Mouse (Mus musculus) neural tube, embryonic 15.5 days (tissue): ENCODE measurements around the gene Onecut3. TPM values are rescaled to one million over a fixed set of nuclear protein-coding genes. Genes with fewer than 3 reads are reported as not detected.
A peak's percentile ranks its signal among the peaks of the same experiment; 100 is the strongest.

Experiments
- ATAC-seq: fragments of 200-750 bp; cut with Nextera tagmentation; 2 replicates; pipeline ENCODE4 v1.8.0; 2017; ENCODE audit warnings: mild to moderate bottlenecking, moderate TSS enrichment, moderate library complexity; ENCODE audit not compliant: low FRiP score
- H3K27ac ChIP-seq: fragments of 300-500 bp; sonication (generic); replicated peaks from 2 replicates; pipeline ENCODE4 v1.5.1; 2015; ENCODE audit warnings: mild to moderate bottlenecking, inconsistent platforms
- H3K27me3 ChIP-seq: fragments of 300-500 bp; sonication (generic); replicated peaks from 2 replicates; pipeline ENCODE4 v1.6.1; 2015; ENCODE audit warnings: inconsistent platforms
- H3K36me3 ChIP-seq: fragments of 300-500 bp; sonication (generic); 2 replicates; pipeline ENCODE4 v1.6.1; 2015; ENCODE audit warnings: inconsistent platforms
- H3K4me1 ChIP-seq: fragments of 300-500 bp; sonication (generic); 2 replicates; pipeline ENCODE4 v1.6.1; 2015; ENCODE audit warnings: inconsistent platforms
- H3K4me2 ChIP-seq: fragments of 300-500 bp; sonication (generic); 2 replicates; pipeline ENCODE4 v1.6.1; 2015; ENCODE audit warnings: inconsistent platforms, mild to moderate bottlenecking, moderate library complexity
- H3K4me3 ChIP-seq: fragments of 300-500 bp; sonication (generic); replicated peaks from 2 replicates; pipeline ENCODE4 v1.5.1; 2015; ENCODE audit warnings: mild to moderate bottlenecking, inconsistent platforms
- H3K9ac ChIP-seq: fragments of 300-500 bp; sonication (generic); replicated peaks from 2 replicates; pipeline ENCODE4 v1.6.1; 2015; ENCODE audit warnings: mild to moderate bottlenecking, inconsistent platforms
- H3K9me3 ChIP-seq: fragments of 300-500 bp; sonication (generic); replicated peaks from 2 replicates; pipeline ENCODE4 v1.6.1; 2016; ENCODE audit warnings: inconsistent platforms
- WGBS: fragments of 180-500 bp; shearing (Covaris S2); methylation state at CpG from one replicate; pipeline ENCODE4 v1.1.7; 2015; ENCODE audit warnings: mixed read lengths; 5-methylcytosine and 5-hydroxymethylcytosine counted together
- polyA plus RNA-seq: library from polyadenylated mRNA; unstranded; fragments of >200 nt; fragmentation: Nextera tagmentation; extraction: Ambion mirVana; gene quantifications from 2 replicates; pipeline ENCODE4 v1.2.1, GENCODE M21; 2015

Onecut3 gene
- polyA plus RNA-seq, 1 experiment from 2014 or later, result 1.0 TPM

DNA sequence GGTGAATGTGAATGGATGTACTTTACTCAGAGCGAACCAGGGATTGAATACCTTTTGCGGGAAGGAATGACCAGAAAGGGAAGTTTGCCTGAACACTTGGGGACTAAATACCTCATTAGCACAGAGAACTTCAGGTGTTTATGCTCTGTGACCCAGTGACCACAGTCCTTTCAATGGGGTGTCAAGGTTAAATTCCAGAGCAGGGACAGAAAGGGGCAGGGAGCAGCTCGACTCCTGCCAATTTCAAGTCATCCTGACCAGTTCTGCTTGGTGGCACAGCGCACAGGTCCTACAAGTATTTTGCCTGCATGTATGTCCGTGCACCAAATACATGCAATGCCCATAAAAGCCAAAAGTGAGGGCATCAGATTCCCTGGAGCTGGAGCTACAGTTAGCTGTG, 29.6 kb upstream of the Onecut3 start:
- ATAC-seq, result no peak
- H3K36me3 ChIP-seq, result no peaks in the 10 kb centered on the region
- no peak overlapping the region for H3K27ac ChIP-seq
- H3K4me3 ChIP-seq, result no peak overlapping the region
- WGBS, result 68% methylated on average over 5 of the region's 5 CpGs
- H3K27me3 ChIP-seq, result peaks cover 32% of the 10 kb centered on the region
- H3K4me2 ChIP-seq, result peak overlapping the region; percentile 31; the same call in 1 of the 2 replicates
- H3K9ac ChIP-seq, result no peak overlapping the region
- no peaks in the 10 kb centered on the region for H3K9me3 ChIP-seq
- peaks cover 5% of the 10 kb centered on the region for H3K4me1 ChIP-seq

DNA sequence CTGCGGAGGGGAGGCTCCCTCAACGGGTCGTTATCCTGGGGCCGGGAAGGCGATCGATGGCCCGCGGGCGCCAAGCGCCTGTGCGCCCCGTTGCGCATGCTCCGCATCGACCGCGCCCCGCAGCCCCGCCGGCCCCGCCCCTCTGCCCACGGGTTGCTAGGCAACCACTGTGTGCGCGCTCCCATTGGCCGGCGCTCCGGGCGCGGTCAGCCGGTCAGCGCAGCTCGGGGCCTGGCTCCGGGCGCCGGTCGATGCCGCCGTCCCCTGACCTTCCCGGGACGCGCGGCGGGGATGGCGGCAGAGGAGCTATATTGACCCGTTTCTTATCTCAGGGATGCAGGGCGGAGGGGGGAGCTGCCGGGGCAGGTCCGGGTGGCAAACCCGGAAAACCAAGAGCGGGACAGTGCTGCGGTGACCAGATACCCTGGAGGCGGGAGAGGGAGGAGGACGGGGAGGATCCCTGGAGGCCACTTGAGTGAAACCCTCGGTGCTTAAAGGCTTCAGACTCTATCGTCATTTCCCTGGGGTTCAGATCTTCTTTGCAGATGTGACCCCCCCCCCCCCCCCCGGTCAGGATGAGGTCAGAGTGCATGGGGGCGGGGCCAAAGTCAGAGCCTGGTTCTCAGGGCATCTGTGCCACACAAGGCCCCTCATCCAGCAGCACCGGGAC, 19.2 kb upstream of the Onecut3 start:
- Histone ChIP-seq H3K9me3 (no peaks in the 10 kb centered on the region), H3K4me1 (peaks cover 16% of the 10 kb centered on the region), H3K27ac (peak overlapping the region; percentile 84), H3K36me3 (no peaks in the 10 kb centered on the region), H3K4me3 (peak overlapping the region; percentile 63), H3K9ac (peak overlapping the region; percentile 60), H3K4me2 (peak overlapping the region; percentile 82), H3K27me3 (peaks cover 37% of the 10 kb centered on the region)
- peak; percentile 94 for ATAC-seq
- 1% methylated on average over 57 of the region's 58 CpGs for WGBS

DNA sequence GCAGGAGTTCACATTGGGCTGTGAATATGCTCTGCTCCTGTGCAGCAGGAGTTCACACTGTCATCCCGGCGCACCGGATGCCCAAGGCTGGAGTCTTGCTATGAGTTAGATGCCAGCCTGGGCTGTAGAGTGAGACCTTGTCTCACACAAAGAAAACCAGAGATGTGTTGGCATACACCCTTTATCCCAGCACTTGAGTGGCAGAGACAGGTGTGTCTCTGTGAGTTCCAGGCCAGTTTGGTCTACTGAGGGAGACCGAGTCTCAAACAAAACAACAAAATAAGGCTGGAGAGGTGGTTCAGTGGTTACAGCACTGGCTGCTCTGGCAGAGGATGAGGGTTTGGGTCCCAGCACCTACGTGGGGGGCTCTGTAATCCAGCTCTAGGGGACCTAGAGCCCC, 16.1 kb upstream of the Onecut3 start:
- H3K9me3 ChIP-seq, result no peaks in the 10 kb centered on the region
- H3K27me3 ChIP-seq, result peaks cover 38% of the 10 kb centered on the region
- H3K36me3 ChIP-seq, result no peaks in the 10 kb centered on the region
- no peak for ATAC-seq
- H3K4me3 ChIP-seq, result no peak overlapping the region
- 83% methylated on average over 5 of the region's 5 CpGs for WGBS
- H3K4me2 ChIP-seq, result no peak overlapping the region
- H3K4me1 ChIP-seq, result peaks cover 19% of the 10 kb centered on the region
- no peak overlapping the region for H3K9ac ChIP-seq
- no peak overlapping the region for H3K27ac ChIP-seq

DNA sequence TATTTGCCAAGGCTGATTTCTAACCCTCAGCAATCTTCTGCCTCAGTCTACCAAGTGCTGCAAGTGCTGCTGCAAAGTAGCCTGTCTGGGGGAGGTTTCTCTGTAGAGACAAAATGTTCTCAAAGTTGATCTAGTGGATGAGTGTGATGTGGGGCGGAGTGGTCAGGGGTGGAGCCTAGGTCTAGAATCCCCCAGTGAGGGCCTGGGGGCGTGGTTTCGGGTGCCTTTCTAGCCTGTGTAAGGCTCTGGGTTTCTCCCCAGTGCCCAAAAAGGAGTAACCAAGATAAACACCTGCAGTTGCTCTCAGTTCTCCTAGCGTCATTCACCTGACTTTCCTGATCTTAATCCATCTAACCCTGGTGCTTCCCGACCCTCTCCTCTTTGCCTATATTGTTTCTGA, 13.6 kb upstream of the Onecut3 start:
- peaks cover 57% of the 10 kb centered on the region for H3K27me3 ChIP-seq
- no peak overlapping the region for H3K4me3 ChIP-seq
- no peaks in the 10 kb centered on the region for H3K9me3 ChIP-seq
- no peaks in the 10 kb centered on the region for H3K36me3 ChIP-seq
- ATAC-seq, result no peak
- no peak overlapping the region for H3K27ac ChIP-seq
- H3K9ac ChIP-seq, result no peak overlapping the region
- no peak overlapping the region for H3K4me2 ChIP-seq
- 18% methylated on average over 5 of the region's 5 CpGs for WGBS
- peaks cover 10% of the 10 kb centered on the region for H3K4me1 ChIP-seq

DNA sequence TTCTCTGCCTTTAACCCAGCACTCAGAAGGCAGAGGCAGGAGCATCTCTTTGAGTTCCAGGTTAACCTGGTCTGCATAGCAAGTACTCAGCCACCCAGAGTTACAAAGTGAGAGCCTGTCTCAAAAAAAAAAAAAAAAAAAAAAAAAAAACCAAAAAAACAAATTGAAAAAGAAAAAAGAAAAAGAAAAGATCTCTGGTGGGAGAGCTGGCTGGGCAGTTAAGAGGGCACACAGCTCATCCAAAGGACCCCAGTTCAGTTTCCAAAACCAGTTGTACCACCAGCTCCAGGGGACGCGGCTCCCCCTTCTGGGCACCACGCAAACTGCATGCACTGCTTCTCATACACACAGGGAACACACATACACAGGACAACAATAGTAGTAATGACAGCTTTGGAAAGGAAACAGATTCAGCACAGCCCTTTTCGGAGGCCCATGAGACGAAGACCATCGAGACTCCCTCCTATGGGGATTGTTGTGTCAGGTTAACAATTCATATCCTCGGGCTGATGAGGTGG, 7.7 kb upstream of the Onecut3 start:
- ATAC-seq, result no peak
- peaks cover 13% of the 10 kb centered on the region for H3K4me1 ChIP-seq
- 78% methylated on average over 7 of the region's 7 CpGs for WGBS
- peaks cover 85% of the 10 kb centered on the region for H3K27me3 ChIP-seq
- H3K4me3 ChIP-seq, result no peak overlapping the region
- no peak overlapping the region for H3K4me2 ChIP-seq
- H3K9ac ChIP-seq, result no peak overlapping the region
- H3K27ac ChIP-seq, result no peak overlapping the region
- no peaks in the 10 kb centered on the region for H3K36me3 ChIP-seq
- H3K9me3 ChIP-seq, result no peaks in the 10 kb centered on the region

DNA sequence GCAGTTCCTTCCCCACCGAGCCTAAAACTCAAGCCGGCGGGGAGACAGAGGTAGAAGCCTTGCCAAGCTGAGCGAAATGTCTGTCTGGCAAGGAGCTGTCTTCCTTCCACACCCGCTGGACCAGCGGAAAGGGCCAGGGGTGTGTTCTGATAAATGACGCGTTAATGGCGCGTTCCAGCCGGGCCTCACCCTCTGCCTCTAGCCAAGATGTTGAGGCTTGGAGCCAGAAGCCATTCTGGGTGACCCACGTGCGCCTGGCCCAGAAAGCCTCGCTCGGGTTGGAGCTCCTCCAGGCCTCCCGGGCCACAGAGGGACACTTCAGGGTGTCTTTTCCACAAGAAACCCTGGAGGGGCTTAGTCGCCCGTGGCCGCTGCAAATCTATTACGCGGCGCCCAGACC, 4.6 kb upstream of the Onecut3 start:
- peaks cover 90% of the 10 kb centered on the region for H3K27me3 ChIP-seq
- WGBS, result 1% methylated on average over 22 of the region's 22 CpGs
- no peak overlapping the region for H3K27ac ChIP-seq
- H3K4me1 ChIP-seq, result peaks cover 18% of the 10 kb centered on the region
- H3K4me2 ChIP-seq, result no peak overlapping the region
- no peak for ATAC-seq
- H3K36me3 ChIP-seq, result no peaks in the 10 kb centered on the region
- H3K9me3 ChIP-seq, result no peaks in the 10 kb centered on the region
- no peak overlapping the region for H3K4me3 ChIP-seq
- H3K9ac ChIP-seq, result no peak overlapping the region

DNA sequence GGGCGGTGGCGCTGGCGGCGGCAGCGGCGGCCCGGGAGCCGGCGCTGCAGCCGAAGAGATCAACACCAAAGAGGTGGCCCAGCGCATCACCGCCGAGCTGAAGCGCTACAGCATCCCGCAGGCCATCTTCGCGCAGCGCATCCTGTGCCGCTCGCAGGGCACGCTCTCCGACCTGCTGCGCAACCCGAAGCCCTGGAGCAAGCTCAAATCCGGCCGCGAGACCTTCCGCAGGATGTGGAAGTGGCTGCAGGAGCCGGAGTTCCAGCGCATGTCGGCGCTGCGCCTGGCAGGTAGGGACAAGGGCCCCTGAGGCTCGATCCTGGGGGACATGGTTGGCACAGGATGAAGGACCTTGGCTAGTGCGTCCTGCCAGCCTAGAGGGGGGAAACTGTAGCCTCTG, 1.3 kb downstream of the Onecut3 start:
- Histone ChIP-seq H3K4me2 (peak overlapping the region; percentile 65), H3K4me3 (peak overlapping the region; percentile 40), H3K9me3 (no peaks in the 10 kb centered on the region), H3K4me1 (peaks cover 33% of the 10 kb centered on the region), H3K27me3 (peaks cover 97% of the 10 kb centered on the region), H3K27ac (no peak overlapping the region), H3K36me3 (no peaks in the 10 kb centered on the region), H3K9ac (no peak overlapping the region; the same call in 1 of the 2 replicates)
- no peak for ATAC-seq
- 1% methylated on average over 35 of the region's 35 CpGs for WGBS

DNA sequence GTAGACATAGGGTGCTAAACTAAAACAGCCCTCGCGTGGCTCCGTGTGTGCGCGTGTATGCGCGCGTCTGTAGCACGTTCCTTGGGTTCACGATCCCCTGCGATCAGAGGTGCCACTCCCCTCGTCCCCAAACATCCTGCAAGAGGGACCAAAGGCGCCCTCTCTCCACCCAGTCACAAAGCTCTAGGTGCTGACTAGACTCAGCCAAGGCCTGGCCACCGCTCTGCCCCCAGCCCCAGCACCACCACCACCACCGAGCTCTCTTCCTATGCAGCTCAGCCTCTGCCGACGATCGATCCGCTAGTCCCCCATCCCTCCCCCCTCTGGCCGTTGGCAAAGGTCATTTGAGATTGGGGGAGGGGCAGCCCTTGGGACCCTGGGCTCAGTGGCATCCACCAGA, 1.8 kb downstream of the Onecut3 start:
- Histone ChIP-seq H3K27me3 (peaks cover 97% of the 10 kb centered on the region), H3K4me1 (peaks cover 29% of the 10 kb centered on the region), H3K27ac (no peak overlapping the region), H3K9me3 (no peaks in the 10 kb centered on the region), H3K4me3 (peak overlapping the region; percentile 40), H3K36me3 (no peaks in the 10 kb centered on the region), H3K9ac (no peak overlapping the region; the same call in 1 of the 2 replicates), H3K4me2 (peak overlapping the region; percentile 65)
- 0% methylated on average over 20 of the region's 20 CpGs for WGBS
- no peak for ATAC-seq

DNA sequence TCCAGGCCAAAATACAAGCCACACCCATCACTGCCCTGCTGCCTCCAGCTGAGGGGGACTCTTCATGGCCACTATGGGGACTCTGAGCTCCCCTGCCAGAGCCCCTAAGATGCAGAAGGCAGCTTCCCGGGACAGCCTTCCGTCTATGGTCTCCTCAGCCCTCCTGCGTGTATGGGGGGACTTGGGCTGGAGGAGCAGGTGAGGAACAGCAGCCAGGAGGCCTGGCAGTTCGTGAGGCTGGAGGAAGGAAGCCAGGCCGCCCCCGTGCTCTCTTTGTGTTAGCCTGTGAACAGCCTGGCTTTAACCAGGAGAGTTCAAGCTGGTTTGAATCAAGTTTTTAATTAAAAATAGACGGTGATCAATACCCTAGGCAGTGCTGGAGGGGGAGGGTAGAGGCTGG, 7.7 kb downstream of the Onecut3 start:
- no peak overlapping the region for H3K4me2 ChIP-seq
- H3K27ac ChIP-seq, result no peak overlapping the region
- H3K36me3 ChIP-seq, result no peaks in the 10 kb centered on the region
- peaks cover 84% of the 10 kb centered on the region for H3K27me3 ChIP-seq
- no peak overlapping the region for H3K4me3 ChIP-seq
- no peak overlapping the region for H3K9ac ChIP-seq
- ATAC-seq, result no peak
- H3K4me1 ChIP-seq, result no peaks in the 10 kb centered on the region
- H3K9me3 ChIP-seq, result no peaks in the 10 kb centered on the region
- whole genome bisulfite sequencing, result 2% methylated on average over 7 of the region's 7 CpGs

DNA sequence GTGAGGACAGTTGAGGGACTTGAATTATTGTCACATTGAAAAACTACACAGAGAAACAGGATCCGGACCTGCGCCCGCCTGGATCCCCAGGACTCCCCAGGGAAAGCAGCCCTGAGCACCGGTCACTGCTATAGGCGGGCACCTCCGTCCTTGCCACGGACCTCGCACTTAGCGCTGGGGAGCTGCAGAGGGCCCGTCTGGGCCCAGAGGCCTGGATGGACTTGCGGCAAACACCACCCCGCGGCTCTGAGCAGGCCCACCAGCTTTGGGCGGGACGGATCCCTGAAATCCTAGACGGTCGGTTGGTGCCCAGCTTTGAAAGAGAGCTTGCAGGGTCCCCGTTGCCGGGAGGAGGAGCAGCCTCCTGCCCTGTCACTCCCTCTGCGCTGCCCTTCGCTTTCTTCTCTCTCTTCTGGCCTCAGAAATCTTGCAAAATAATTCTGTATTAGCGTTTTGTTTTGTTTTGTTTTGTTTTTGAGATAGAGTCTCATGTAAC, 8.2 kb downstream of the Onecut3 start:
- no peak overlapping the region for H3K27ac ChIP-seq
- H3K4me3 ChIP-seq, result no peak overlapping the region
- no peak overlapping the region for H3K4me2 ChIP-seq
- peaks cover 82% of the 10 kb centered on the region for H3K27me3 ChIP-seq
- no peaks in the 10 kb centered on the region for H3K9me3 ChIP-seq
- H3K36me3 ChIP-seq, result no peaks in the 10 kb centered on the region
- WGBS, result 3% methylated on average over 22 of the region's 22 CpGs
- no peak overlapping the region for H3K9ac ChIP-seq
- no peaks in the 10 kb centered on the region for H3K4me1 ChIP-seq
- no peak for ATAC-seq

DNA sequence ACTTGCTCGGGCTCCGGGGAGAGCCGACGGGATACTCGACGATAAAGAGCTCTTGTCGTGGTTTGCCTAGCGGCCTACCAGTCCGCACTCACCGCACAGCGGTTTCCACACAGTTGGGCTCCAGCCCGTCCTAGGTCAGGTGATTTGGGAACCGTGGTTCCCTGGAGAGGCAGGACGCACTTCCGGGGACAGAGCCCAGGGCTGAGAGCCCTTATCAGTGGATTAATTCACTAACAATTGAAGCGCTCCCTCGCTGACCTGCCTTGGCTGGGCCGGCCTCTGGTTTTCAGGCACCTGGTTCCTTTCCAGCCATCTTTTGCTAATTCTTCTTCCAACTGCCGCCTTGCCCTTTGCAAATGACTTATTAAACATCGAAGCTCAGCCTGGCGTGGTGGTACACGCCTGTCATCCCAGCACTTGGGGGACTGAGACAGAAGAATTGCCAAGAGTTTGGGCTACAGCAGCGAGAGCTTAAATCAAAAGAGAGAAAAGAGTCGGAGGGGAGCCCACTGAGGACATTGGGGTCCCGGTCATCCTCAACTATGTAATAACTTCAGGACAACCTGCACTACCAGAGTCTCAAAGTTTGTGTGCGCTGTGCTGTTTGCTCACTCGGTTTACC, 9.1 kb downstream of the Onecut3 start:
- Histone ChIP-seq H3K4me1 (no peaks in the 10 kb centered on the region), H3K4me2 (no peak overlapping the region), H3K9me3 (no peaks in the 10 kb centered on the region), H3K36me3 (no peaks in the 10 kb centered on the region), H3K27me3 (peaks cover 77% of the 10 kb centered on the region), H3K9ac (no peak overlapping the region), H3K4me3 (no peak overlapping the region), H3K27ac (no peak overlapping the region)
- ATAC-seq, result no peak
- WGBS, result 1% methylated on average over 27 of the region's 27 CpGs

DNA sequence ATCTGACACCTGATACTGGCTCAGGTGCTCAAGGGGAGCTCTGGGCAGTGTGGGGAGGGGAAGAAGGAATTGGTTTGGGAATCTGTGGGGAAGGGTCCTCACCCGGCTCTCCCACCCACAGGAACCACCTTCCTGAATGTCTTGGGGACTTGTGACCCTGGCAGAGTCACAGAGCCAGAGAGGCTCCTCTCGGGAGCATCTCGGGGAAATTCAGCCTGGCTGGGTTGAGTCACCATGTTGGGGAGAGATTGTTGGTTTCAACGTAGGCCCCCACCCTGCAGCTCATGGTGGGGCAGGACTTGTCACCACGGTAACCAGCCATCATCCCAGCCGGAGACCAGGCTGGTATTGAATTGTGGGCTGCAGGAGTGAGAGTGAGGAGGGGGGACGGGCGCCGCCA, 10.1 kb downstream of the Onecut3 start:
- peaks cover 77% of the 10 kb centered on the region for H3K27me3 ChIP-seq
- no peak overlapping the region for H3K9ac ChIP-seq
- H3K9me3 ChIP-seq, result no peaks in the 10 kb centered on the region
- H3K36me3 ChIP-seq, result no peaks in the 10 kb centered on the region
- H3K27ac ChIP-seq, result no peak overlapping the region
- no peak overlapping the region for H3K4me2 ChIP-seq
- 0 out of 2 replicates have a peak, but pooled peaks cover 3% of the 10 kb centered on the region for H3K4me1 ChIP-seq
- no peak for ATAC-seq
- WGBS, result under 1% methylated on average over 8 of the region's 9 CpGs
- H3K4me3 ChIP-seq, result no peak overlapping the region
